Mouse (Mus musculus) testis, adult 2 months (tissue): ENCODE data around the gene Mrps10.

Source experiments
- CTCF ChIP-seq: fragments of 200-500 bp; IDR thresholded peaks from 2 replicates; pipeline ENCODE4 v1.5.1; 2012; ENCODE audit warnings: low read depth, mild to moderate bottlenecking, inconsistent platforms, low read length, moderate library complexity; ENCODE audit not compliant: control insufficient read depth, insufficient read depth, insufficient replicate concordance
- POLR2A ChIP-seq: fragments of 200-500 bp; IDR thresholded peaks from 2 replicates; pipeline ENCODE4 v1.6.1; 2012; ENCODE audit warnings: low read depth, mild to moderate bottlenecking, inconsistent platforms, low read length, moderate library complexity; ENCODE audit not compliant: control insufficient read depth

DNA sequence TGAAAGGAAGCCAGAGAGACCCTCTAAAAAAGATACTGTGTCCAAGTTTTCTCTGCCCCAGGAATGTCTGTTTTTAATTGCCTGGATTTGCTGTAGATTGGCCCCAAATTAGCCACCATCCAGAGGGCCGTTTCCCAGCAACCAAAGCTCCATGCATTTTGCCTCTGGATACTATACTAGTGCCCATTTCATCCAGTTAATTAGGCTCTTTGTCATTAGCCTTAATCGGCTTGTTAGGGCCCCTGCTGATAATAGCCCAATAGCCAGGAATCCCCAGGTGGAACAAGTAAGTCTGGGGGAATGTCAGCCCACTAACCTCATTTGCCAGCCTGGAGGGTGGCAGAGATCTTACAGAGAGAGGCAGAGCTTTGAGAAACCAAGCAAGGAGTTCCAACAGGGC, 35.3 kb upstream of the Mrps10 start:
- TF ChIP-seq POLR2A (no peak), CTCF (no peak)
